Mouse (Mus musculus): ENCODE measurements at regions not wholly inside any gene's neighbourhood (a gene's known extent, or its start where the extent isn't known, plus 50 kb on each side); places are given as distances from the start of the nearest gene placed in this dataset.

GRCm38 (mm10) chr15:87923906-87924305 lies 379.8 kb downstream of the Fam19a5 start:
- TF ChIP-seq POLR2A (IDR thresholded peaks at IDR 0.05; ENCODE audit: borderline replicate concordance, extremely low read depth, insufficient read depth, insufficient read length, poor library complexity, severe bottlenecking) (no peak), CTCF (IDR thresholded peaks at IDR 0.05; ENCODE audit: borderline replicate concordance, extremely low read depth, insufficient read depth, insufficient read length) (peak; percentile 32; the same call in 1 of the 2 replicates)

All from brain, embryonic 14.5 days (tissue).